Mouse (Mus musculus) testis, adult 2 months (tissue): ENCODE data around the gene Scyl1.

ENCODE experiments used
- CTCF ChIP-seq: fragments of 200-500 bp; IDR thresholded peaks from 2 replicates; pipeline ENCODE4 v1.5.1; 2012; ENCODE audit warnings: low read depth, mild to moderate bottlenecking, inconsistent platforms, low read length, moderate library complexity; ENCODE audit not compliant: control insufficient read depth, insufficient read depth, insufficient replicate concordance
- POLR2A ChIP-seq: fragments of 200-500 bp; IDR thresholded peaks from 2 replicates; pipeline ENCODE4 v1.6.1; 2012; ENCODE audit warnings: low read depth, mild to moderate bottlenecking, inconsistent platforms, low read length, moderate library complexity; ENCODE audit not compliant: control insufficient read depth

DNA sequence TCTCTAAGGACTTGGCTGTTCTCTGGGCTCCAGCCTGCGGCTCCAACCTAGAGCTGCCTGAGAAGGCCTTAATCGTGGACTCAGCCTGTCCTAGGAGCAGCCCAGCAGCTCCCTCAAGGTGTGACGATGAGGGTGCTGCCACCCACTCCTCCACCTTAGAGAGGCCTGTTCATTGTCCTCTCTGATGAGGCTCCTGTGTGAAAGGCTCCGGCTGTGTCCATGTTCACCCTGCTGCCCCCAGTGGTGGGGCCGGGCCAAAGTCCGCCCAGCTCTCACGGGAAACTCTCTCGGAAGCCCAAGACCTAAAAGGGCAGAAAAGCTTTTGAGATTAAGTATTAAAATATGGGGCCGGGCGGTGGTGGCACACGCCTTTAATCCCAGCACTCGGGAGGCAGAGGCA is 48.3 kb upstream of the Scyl1 start:
- no peak for TF ChIP-seq CTCF
- no peak for TF ChIP-seq POLR2A
